Mouse (Mus musculus) mesoderm, embryonic 11.5 days (tissue): ENCODE results near the gene Tenm3.
A peak's percentile ranks its signal among the peaks of the same experiment; 100 is the strongest.
"Not testable (repeated sequence)": the region's sequence is repeated elsewhere in the genome, so short reads cannot be mapped to it uniquely, and the experiment has no call there.

ENCODE experiments used
- DNase-seq: peaks from one replicate; pipeline ENCODE4 v3.0.0-alpha.2; 2012; ENCODE audit warnings: low read depth, low spot score

Gene Tenm3

GRCm38 (mm10) chr8:48206922-48207321, 636.8 kb downstream of the Tenm3 start:
- peak; percentile 13 for DNase-seq

DNA sequence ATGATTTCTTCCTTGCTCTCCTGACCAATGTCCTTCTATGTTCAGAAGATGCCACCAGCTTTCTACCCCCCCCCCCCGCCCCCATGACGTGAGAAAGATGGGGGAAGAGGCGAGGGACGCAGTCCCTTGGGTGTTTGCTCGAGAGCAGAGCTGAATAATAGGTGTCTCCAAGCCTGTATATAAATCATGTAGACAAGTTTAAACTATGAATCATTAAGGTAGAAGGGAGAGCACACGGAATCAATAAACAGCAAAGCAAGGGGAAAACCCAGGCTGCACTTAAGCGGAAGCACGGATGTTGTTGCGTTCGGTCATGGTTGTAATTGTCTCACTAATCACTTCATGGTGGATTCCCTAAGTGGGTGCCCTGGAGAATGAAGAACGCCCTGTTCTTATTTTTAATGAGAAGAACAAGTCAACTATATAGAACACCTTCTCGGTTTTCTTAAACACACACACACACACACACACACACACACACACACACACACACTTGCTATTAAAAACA, 638.9 kb downstream of the Tenm3 start:
- peak; percentile 43 for DNase-seq

DNA sequence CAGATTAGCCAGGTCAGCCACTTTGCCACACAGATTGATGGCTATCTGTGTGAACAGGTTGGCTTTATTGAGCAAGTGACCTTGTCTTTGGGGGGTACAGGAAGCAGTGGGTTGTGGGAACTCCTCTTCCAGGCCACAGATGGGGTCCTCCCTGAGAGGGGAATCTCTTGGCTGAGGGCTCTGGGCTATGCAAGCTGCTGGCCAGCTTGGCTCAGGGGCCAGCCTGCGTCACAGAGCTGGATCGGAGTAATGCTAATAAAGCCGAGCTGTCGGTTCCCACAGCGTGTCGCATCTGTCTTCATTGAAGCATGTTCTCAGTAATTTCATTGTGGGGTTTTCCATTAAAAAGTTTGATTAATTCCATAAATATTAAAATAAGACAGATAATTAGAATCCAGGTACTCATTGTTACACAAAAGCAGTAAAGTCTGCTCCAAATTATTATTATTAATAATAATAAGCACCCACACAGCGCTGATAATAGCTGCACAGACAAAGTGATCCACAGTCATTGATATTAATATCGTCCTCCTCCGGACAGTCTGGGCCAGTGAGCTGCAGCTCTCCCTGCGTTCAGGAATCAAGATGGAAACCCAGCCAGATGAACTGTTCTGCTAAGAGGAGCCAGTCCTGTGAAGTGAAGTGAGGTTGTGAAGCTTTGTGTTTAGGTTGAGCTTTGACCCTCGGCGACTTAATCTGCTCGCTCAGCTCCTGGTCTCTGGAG, 639.5 kb downstream of the Tenm3 start:
- DNase-seq: peak; percentile 22

GRCm38 (mm10) chr8:48203611-48204010, 640.1 kb downstream of the Tenm3 start:
- no peak for DNase-seq

DNA sequence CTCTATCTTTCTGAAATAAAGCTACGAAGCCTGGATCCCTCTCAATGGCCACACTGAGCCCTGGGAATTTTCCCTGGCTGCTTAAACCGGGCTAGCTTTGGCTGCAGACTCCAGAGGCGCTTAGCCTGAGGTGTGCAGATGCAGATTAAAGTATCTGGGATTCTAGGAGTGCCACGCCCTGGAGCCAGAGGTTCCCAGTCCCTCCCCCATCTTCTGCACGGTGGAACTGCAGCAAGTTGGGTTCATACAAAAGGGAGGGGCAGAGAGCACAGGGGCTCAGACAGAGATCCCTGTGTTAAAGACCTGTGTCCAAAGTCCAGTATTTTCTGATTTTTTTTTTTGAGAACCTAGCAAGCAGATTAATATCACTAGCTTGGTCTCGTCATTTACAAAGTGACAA, 640.6 kb downstream of the Tenm3 start:
- no peak for DNase-seq

DNA sequence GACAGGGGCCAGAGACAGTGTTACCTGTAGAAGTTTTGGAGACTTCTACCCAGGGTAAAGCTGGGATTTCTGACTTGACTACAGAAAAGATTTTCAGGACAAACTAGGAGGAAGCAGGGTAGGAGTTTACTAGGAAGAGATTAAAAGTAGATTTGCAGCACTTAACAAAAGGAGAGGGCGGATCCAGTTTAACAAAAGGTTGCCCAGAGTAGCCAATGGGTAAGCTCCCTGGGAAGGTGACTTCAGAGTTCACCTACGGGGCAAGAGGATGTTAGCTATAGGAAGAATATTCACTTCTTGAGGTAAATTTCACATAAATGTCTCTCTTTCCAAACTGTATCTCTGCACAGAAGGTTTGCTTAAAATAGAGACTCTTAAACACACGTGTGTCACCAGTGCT, 641.1 kb downstream of the Tenm3 start:
- DNase-seq: no peak

DNA sequence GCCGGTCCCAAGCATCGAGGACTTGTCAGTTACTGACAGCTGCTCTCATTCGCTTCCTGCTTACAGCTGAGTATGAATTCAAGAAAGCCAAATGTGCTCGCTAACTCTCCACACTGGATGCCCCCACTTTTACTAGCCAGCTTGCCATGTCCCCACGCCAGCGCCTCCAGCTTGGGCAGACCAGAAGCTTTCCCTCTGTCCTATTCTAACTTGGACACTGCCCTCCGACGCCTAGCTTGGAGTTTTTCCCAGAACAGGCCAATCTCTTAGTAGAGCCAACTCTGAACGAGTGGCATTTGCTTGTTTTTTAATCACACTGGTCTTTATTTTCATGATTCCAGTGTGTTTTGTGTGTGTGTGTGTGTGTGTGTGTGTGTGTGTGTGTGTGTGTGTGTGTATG, 644.6 kb downstream of the Tenm3 start:
- no peak for DNase-seq

GRCm38 (mm10) chr8:48195971-48196370, 647.8 kb downstream of the Tenm3 start:
- DNase-seq: no peak

DNA sequence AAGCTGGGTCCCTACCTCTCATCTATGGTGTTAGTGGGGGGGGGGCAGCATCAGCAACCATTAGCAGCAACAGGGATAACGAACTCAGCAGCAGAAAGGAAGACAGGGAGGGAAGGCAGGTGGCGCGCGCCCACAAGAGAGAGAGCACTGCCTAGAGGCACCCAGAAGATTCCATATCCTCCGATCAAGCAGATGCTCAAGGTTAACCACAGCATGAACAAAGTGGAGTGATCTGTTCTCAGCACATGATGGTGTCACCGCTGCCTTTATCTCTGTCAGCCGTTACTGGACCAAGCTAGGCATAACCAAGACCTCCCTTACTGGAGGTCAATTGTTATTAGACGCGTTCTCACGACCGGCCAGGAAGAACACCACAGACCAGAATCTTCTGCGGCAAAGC, 655.2 kb downstream of the Tenm3 start:
- DNase-seq: no peak

- no peak for DNase-seq
Measured at GRCm38 (mm10) chr8:48183758-48184157, 660.0 kb downstream of the Tenm3 start.

DNA sequence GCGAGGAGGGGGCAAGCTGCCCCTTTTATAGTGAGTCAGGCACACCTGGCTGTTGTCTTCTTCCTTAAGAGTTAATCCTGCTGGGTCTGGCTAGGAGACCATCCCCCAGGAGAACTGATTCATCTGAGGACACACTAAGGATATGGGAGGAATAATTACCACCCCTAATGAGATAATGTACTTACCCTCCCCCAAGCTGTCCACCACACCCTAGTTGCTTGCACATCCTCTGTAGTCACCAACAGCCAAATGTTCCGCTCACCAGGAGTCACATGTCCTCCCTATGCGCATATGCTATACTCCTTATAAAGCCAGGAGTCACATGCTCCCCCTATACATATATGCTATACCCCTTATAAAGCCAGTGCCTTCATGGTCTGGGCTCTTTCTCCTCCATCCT, 662.8 kb downstream of the Tenm3 start:
- DNase-seq: no peak

- DNase-seq: not testable (repeated sequence)
Measured at GRCm38 (mm10) chr8:48180146-48180545, 663.6 kb downstream of the Tenm3 start.

DNA sequence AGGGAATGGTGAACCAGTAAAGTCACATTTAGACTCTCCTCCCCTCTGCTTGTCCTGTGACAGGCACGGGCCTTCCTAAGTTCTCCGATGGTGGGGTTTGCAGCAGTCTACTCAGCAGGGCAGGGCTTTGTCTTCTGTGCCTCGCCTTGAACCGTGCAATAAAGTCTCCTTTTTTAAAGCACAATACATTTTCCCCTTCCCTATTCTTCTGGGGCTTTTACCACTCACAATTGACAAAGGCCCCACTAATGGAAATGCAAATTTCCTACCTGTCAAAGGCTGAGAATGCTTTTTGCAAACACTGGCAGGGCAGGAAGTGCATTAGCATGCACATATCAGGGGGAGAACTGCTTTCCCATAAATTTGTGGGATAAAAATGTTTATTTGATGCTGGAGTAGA, 664.8 kb downstream of the Tenm3 start:
- no peak for DNase-seq

GRCm38 (mm10) chr8:48177876-48178275, 665.9 kb downstream of the Tenm3 start:
- DNase-seq: no peak
